Mouse (Mus musculus) brain, embryonic 14.5 days (tissue): ENCODE measurements around the gene M6pr.

ENCODE experiments used
- CTCF ChIP-seq: fragments of 200-500 bp; IDR thresholded peaks from 2 replicates; pipeline ENCODE4 v1.5.1; 2012; ENCODE audit warnings: inconsistent platforms, mild to moderate bottlenecking, moderate library complexity, borderline replicate concordance; ENCODE audit not compliant: insufficient read depth, insufficient read length; ENCODE audit errors: extremely low read depth
- POLR2A ChIP-seq: fragments of 200-500 bp; IDR thresholded peaks from 2 replicates; pipeline ENCODE4 v1.6.1; 2012; ENCODE audit warnings: mild to moderate bottlenecking, inconsistent platforms, borderline replicate concordance; ENCODE audit not compliant: poor library complexity, insufficient read depth, insufficient read length, severe bottlenecking; ENCODE audit errors: extremely low read depth

DNA sequence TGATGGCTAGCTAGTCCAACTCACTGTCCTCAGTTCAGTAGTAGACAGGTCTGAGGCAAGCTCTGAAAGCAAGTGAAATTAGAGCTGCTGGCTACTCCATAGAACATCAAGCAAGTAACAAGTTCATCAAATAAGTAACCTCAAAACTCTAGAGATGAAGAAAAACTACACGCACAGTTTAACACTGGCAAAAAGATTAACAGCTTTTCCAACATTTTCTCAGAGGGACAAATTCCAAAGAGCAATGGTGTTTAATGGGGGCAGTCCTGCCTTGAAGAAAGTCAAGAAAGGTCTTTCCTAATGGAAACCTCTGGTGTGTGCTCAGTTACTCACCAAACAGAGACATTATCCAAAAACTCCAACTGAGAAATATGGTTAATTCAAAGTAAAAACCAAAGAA lies 10.2 kb downstream of the M6pr start:
- TF ChIP-seq CTCF (no peak), POLR2A (no peak)
